ENCODE assay signal across 8 mouse cellular contexts in genomic region chr5:124899945-124900631, GRCm38 (mm10). TPM values are rescaled to one million over a fixed set of nuclear protein-coding genes. Genes with fewer than 3 reads are reported as not detected.
DNase-seq lines count a peak whose midpoint lies in the region; ATAC-seq lines count a peak whose summit lies in the region.

No protein-coding gene starts in this region.

- H3K27ac ChIP-seq in hindbrain, embryonic 10.5 days: no peak overlapping the region
- no peak overlapping the region for H3K27ac ChIP-seq in lung, embryonic 16.5 days (ENCODE audit: low read length)

- no peaks in the 10 kb centered on the region for H3K27me3 ChIP-seq in hindbrain, embryonic 10.5 days (ENCODE audit: insufficient read depth, poor library complexity, severe bottlenecking)
- H3K27me3 ChIP-seq in lung, embryonic 16.5 days (ENCODE audit: control insufficient read depth, insufficient read depth, low read depth, low read length): no peaks in the 10 kb centered on the region

- H3K9me3 ChIP-seq in hindbrain, embryonic 10.5 days: no peaks in the 10 kb centered on the region
- no peaks in the 10 kb centered on the region for H3K9me3 ChIP-seq in lung, embryonic 16.5 days (ENCODE audit: control insufficient read depth, low read length)

- ATAC-seq in frontal cortex, adult (ENCODE audit: low TSS enrichment): peak; percentile 36; the same call in 1 of the 2 replicates
- peak; percentile 63 for ATAC-seq in lung, embryonic 16.5 days (ENCODE audit: low read depth)

- H3K9ac ChIP-seq in lung, embryonic 16.5 days (ENCODE audit: low read length): peak overlapping the region; percentile 25; the same call in 1 of the 2 replicates

- H3K4me1 ChIP-seq in hindbrain, embryonic 10.5 days (replicated peaks): peaks cover 13% of the 10 kb centered on the region
- H3K4me1 ChIP-seq in lung, embryonic 16.5 days (replicated peaks; ENCODE audit: control insufficient read depth, insufficient read depth, low read length): peaks cover 5% of the 10 kb centered on the region

- H3K4me2 ChIP-seq in lung, embryonic 16.5 days (ENCODE audit: low read depth, low read length): peak overlapping the region; percentile 65

- WGBS in hindbrain, embryonic 10.5 days: 39% methylated on average over 20 of the region's 20 CpGs
- 14% methylated on average over 20 of the region's 20 CpGs for WGBS in lung, embryonic 16.5 days

- peak; percentile 57 for DNase-seq in MEL-GATA-1-ER (ENCODE audit: extremely low read depth, low read depth)
- peak; percentile 81 for DNase-seq in cerebellum, adult 8-10 months
- peak; percentile 85 for DNase-seq in hindbrain, embryonic 10.5 days (ENCODE audit: low spot score)
- DNase-seq in layer of hippocampus, adult 9-10 months (ENCODE audit: low spot score): peak; percentile 72
- DNase-seq in ovary, postnatal 10 days (ENCODE audit: low spot score): peak; percentile 71
- DNase-seq in thymus, postnatal 0 days (ENCODE audit: low spot score): peak; percentile 91

- peak overlapping the region; percentile 9 for H3K4me3 ChIP-seq in hindbrain, embryonic 10.5 days
- H3K4me3 ChIP-seq in lung, embryonic 16.5 days (ENCODE audit: low read length): peak overlapping the region; percentile 40

- no peaks in the 10 kb centered on the region for H3K36me3 ChIP-seq in hindbrain, embryonic 10.5 days
- no peaks in the 10 kb centered on the region for H3K36me3 ChIP-seq in lung, embryonic 16.5 days (ENCODE audit: control insufficient read depth, insufficient read depth, low read length)

RNA-seq across cellular contexts. Expression of gene Zfp664, which starts 37.6 kb away (rescaled TPM):
- 147 and 161 TPM in 2 replicates for polyA plus RNA-seq in hindbrain, embryonic 10.5 days (2016; fragmentation: Nextera tagmentation; extraction: Ambion mirVana)
- 91.1 and 92.9 TPM in 2 replicates for polyA plus RNA-seq in lung, embryonic 16.5 days (2015; fragmentation: Nextera tagmentation; extraction: Ambion mirVana)
- polyA plus RNA-seq in thymus, postnatal 0 days (2015; fragmentation: Nextera tagmentation; extraction: Ambion mirVana): 62.8 and 68.2 TPM in 2 replicates

RNA-seq across cellular contexts. Expression of gene Ccdc92, which starts 37.9 kb away (rescaled TPM):
- 15.0 and 20.3 TPM in 2 replicates for polyA plus RNA-seq in hindbrain, embryonic 10.5 days (2016; fragmentation: Nextera tagmentation; extraction: Ambion mirVana)
- polyA plus RNA-seq in lung, embryonic 16.5 days (2015; fragmentation: Nextera tagmentation; extraction: Ambion mirVana): 9.9 and 11.7 TPM in 2 replicates
- 4.8 and 5.2 TPM in 2 replicates for polyA plus RNA-seq in thymus, postnatal 0 days (2015; fragmentation: Nextera tagmentation; extraction: Ambion mirVana)
